Mouse (Mus musculus) neural tube, embryonic 13.5 days (tissue): Measurements from ENCODE around the gene Slc39a11. TPM values are rescaled to one million over a fixed set of nuclear protein-coding genes. Genes with fewer than 3 reads are reported as not detected.

Experiments
- ATAC-seq: fragments of 200-750 bp; cut with Nextera tagmentation; 2 replicates; pipeline ENCODE4 v1.8.0; 2017; ENCODE audit warnings: low read depth, mild to moderate bottlenecking, moderate TSS enrichment, moderate library complexity
- H3K27ac ChIP-seq: fragments of 300-500 bp; sonication (generic); replicated peaks from 2 replicates; pipeline ENCODE4 v1.5.1; 2015; ENCODE audit warnings: moderate library complexity, mild to moderate bottlenecking, inconsistent platforms
- H3K27me3 ChIP-seq: fragments of 300-500 bp; sonication (generic); 2 replicates; pipeline ENCODE4 v1.6.1; 2015; ENCODE audit warnings: mild to moderate bottlenecking, inconsistent platforms
- H3K36me3 ChIP-seq: fragments of 300-500 bp; sonication (generic); 2 replicates; pipeline ENCODE4 v1.6.1; 2015; ENCODE audit warnings: mild to moderate bottlenecking, inconsistent platforms
- H3K4me1 ChIP-seq: fragments of 300-500 bp; sonication (generic); replicated peaks from 2 replicates; pipeline ENCODE4 v1.6.1; 2015; ENCODE audit warnings: inconsistent platforms
- H3K4me2 ChIP-seq: fragments of 300-500 bp; sonication (generic); 2 replicates; pipeline ENCODE4 v1.6.1; 2015; ENCODE audit warnings: inconsistent platforms, mild to moderate bottlenecking, moderate library complexity
- H3K4me3 ChIP-seq: fragments of 300-500 bp; sonication (generic); 2 replicates; pipeline ENCODE4 v1.5.1; 2015; ENCODE audit warnings: mild to moderate bottlenecking, inconsistent platforms
- H3K9ac ChIP-seq: fragments of 300-500 bp; sonication (generic); 2 replicates; pipeline ENCODE4 v1.6.1; 2015; ENCODE audit warnings: moderate library complexity, mild to moderate bottlenecking, inconsistent platforms
- H3K9me3 ChIP-seq: fragments of 300-500 bp; sonication (generic); 2 replicates; pipeline ENCODE4 v1.6.1; 2016; ENCODE audit warnings: inconsistent platforms
- WGBS: fragments of 180-500 bp; shearing (Covaris S2); methylation state at CpG from one replicate; pipeline ENCODE4 v1.1.7; 2015; 5-methylcytosine and 5-hydroxymethylcytosine counted together
- polyA plus RNA-seq: library from polyadenylated mRNA; unstranded; fragments of >200 nt; fragmentation: Nextera tagmentation; extraction: Ambion mirVana; gene quantifications from 2 replicates; pipeline ENCODE4 v1.2.1, GENCODE M21; 2015

The Slc39a11 gene
- polyA plus RNA-seq, 1 experiment from 2014 or later: 26.8 TPM

DNA sequence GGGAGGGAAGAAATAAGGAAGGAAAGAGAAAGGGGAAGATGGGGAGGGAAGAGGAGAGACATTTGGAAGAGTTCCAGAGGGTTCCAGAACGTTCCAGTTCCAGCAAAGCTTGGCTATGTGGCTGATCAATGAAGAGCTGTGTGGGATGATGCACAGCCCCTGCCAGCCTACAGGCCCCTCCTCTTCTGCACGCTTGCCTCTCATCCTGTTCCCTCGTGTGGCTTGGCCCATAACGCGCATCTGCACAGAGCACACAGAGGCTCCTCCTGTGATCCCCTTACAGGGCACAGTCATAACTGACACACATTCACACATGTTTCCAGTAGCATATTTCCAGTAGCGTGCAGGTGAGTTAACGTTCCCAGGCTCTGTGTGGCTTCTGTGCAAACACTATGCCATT is 139.6 kb downstream of the Slc39a11 start:
- H3K4me1 ChIP-seq: peaks cover 45% of the 10 kb centered on the region
- no peaks in the 10 kb centered on the region for H3K36me3 ChIP-seq
- no peak overlapping the region for H3K4me2 ChIP-seq
- no peak overlapping the region for H3K9ac ChIP-seq
- H3K27ac ChIP-seq: no peak overlapping the region
- no peaks in the 10 kb centered on the region for H3K27me3 ChIP-seq
- ATAC-seq: peak; percentile 42; the same call in 1 of the 2 replicates
- 65% methylated on average over 7 of the region's 7 CpGs for WGBS
- no peak overlapping the region for H3K4me3 ChIP-seq
- H3K9me3 ChIP-seq: no peaks in the 10 kb centered on the region

- Histone ChIP-seq H3K27me3 (no peaks in the 10 kb centered on the region), H3K4me3 (no peak overlapping the region), H3K4me1 (peaks cover 51% of the 10 kb centered on the region), H3K27ac (peak overlapping the region; percentile 18; the same call in 1 of the 2 replicates), H3K4me2 (no peak overlapping the region), H3K9me3 (no peaks in the 10 kb centered on the region), H3K36me3 (no peaks in the 10 kb centered on the region), H3K9ac (no peak overlapping the region)
- 59% methylated on average over 11 of the region's 11 CpGs for WGBS
- no peak for ATAC-seq
These were observed 142.0 kb downstream of the Slc39a11 start for GRCm38 (mm10) chr11:113507716-113508480.

DNA sequence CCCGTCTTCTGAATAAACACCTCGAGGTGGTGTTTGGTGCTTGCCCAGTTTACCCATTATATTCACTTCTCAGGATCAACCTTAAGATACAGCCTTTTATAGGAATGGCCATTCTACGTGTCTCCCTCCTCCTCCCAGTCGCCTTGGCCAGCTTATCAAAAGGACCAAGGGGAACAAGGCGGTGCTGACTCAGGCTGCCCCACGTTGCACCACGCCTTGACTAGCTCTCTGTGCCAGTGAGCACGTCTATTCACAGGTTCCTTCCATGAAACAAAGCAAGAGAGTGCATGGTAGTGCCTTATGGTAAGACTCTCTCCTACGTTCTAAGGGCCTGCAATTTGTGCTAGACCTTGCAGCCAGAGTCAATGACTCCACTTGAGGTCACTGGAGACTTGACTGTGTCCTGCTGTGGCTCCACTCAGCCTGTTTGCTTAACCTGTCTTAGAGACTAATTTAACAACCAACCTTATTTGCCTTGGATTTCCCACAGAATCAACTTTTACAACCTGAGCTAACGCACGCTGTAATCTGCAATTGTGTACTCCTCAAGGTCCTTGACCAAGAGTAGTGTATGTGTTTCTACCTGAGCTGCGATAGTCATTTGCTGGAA is 144.2 kb downstream of the Slc39a11 start:
- Histone ChIP-seq H3K4me1 (peaks cover 41% of the 10 kb centered on the region), H3K4me2 (no peak overlapping the region), H3K27ac (no peak overlapping the region), H3K9me3 (no peaks in the 10 kb centered on the region), H3K36me3 (no peaks in the 10 kb centered on the region), H3K4me3 (no peak overlapping the region), H3K9ac (no peak overlapping the region), H3K27me3 (no peaks in the 10 kb centered on the region)
- 89% methylated on average over 12 of the region's 12 CpGs for WGBS
- ATAC-seq: no peak

GRCm38 (mm10) chr11:113504459-113505062 is 145.3 kb downstream of the Slc39a11 start:
- no peaks in the 10 kb centered on the region for H3K9me3 ChIP-seq
- no peak overlapping the region for H3K27ac ChIP-seq
- H3K27me3 ChIP-seq: no peaks in the 10 kb centered on the region
- 62% methylated on average over 11 of the region's 11 CpGs for WGBS
- H3K4me2 ChIP-seq: no peak overlapping the region
- H3K4me3 ChIP-seq: no peak overlapping the region
- no peaks in the 10 kb centered on the region for H3K36me3 ChIP-seq
- no peak overlapping the region for H3K9ac ChIP-seq
- H3K4me1 ChIP-seq: peaks cover 36% of the 10 kb centered on the region
- ATAC-seq: no peak

GRCm38 (mm10) chr11:113502968-113503367 is 146.9 kb downstream of the Slc39a11 start:
- Histone ChIP-seq H3K9ac (no peak overlapping the region), H3K4me1 (peaks cover 21% of the 10 kb centered on the region), H3K27me3 (no peaks in the 10 kb centered on the region), H3K27ac (no peak overlapping the region), H3K4me2 (no peak overlapping the region), H3K4me3 (no peak overlapping the region), H3K36me3 (no peaks in the 10 kb centered on the region), H3K9me3 (no peaks in the 10 kb centered on the region)
- ATAC-seq: no peak
- 74% methylated on average over 6 of the region's 6 CpGs for WGBS

- Histone ChIP-seq H3K4me1 (peaks cover 17% of the 10 kb centered on the region; the same call in 1 of the 2 replicates), H3K27me3 (no peaks in the 10 kb centered on the region), H3K27ac (no peak overlapping the region), H3K4me3 (no peak overlapping the region), H3K4me2 (no peak overlapping the region), H3K9me3 (no peaks in the 10 kb centered on the region), H3K9ac (no peak overlapping the region), H3K36me3 (no peaks in the 10 kb centered on the region)
- no peak for ATAC-seq
- 78% methylated on average over 20 of the region's 20 CpGs for WGBS
These were observed 149.1 kb downstream of the Slc39a11 start for GRCm38 (mm10) chr11:113500631-113501305.

- WGBS: 63% methylated on average over 9 of the region's 9 CpGs
These were observed 151.0 kb downstream of the Slc39a11 start for GRCm38 (mm10) chr11:113498889-113499288.

GRCm38 (mm10) chr11:113494021-113494546 is 155.8 kb downstream of the Slc39a11 start:
- Histone ChIP-seq H3K9ac (no peak overlapping the region), H3K4me3 (no peak overlapping the region), H3K27me3 (no peaks in the 10 kb centered on the region), H3K4me2 (no peak overlapping the region), H3K4me1 (peaks cover 12% of the 10 kb centered on the region; the same call in 1 of the 2 replicates), H3K27ac (no peak overlapping the region), H3K9me3 (no peaks in the 10 kb centered on the region), H3K36me3 (no peaks in the 10 kb centered on the region)
- WGBS: 60% methylated on average over 12 of the region's 12 CpGs
- ATAC-seq: no peak

More at GRCm38 (mm10) chr11:113498889-113499288, 151.0 kb downstream of the Slc39a11 start:
- Histone ChIP-seq H3K4me2 (no peak overlapping the region), H3K27me3 (no peaks in the 10 kb centered on the region), H3K9me3 (no peaks in the 10 kb centered on the region), H3K4me1 (peaks cover 15% of the 10 kb centered on the region; the same call in 1 of the 2 replicates), H3K9ac (no peak overlapping the region), H3K36me3 (no peaks in the 10 kb centered on the region), H3K27ac (no peak overlapping the region), H3K4me3 (no peak overlapping the region)
- ATAC-seq: no peak

GRCm38 (mm10) chr11:113490530-113491520 is 159.1 kb downstream of the Slc39a11 start:
- WGBS: 82% methylated on average over 20 of the region's 20 CpGs
- H3K9me3 ChIP-seq: no peaks in the 10 kb centered on the region

DNA sequence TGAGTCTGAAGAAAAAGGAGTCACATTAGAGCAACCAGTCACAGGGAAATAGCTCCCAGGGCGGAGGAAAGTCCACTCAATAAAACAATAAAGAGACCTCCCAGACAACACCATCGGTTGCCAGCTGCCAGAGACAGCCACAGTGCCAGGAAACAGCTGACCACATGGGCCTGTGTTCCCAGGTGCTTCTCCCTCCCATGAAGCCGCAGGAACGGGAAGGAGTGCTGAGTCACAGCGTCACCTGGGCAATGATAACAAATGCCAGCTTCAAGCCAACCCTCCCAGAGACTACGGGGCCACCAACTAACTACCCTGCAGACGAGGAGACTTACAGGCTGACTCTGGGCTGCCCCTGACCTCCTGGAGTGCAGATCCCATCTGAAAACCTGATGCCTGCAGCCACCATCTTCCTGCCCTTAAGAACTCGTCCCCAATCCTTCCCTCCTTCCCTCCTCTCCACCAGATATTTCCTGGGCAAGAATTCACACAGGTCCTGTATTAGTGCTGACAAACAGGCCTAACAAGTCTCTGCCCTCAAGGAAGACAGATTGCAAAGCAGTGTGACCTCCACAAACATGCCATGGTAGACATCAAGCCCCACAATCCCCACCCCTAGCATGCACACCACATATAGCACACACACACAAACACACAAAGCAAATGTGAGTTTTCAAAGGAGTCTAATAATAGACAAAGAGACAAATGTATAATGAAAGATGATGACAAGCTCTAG is 162.1 kb downstream of the Slc39a11 start:
- Histone ChIP-seq H3K9ac (no peak overlapping the region), H3K9me3 (no peaks in the 10 kb centered on the region), H3K27me3 (no peaks in the 10 kb centered on the region), H3K4me1 (peaks cover 15% of the 10 kb centered on the region), H3K36me3 (no peaks in the 10 kb centered on the region), H3K4me3 (no peak overlapping the region), H3K27ac (no peak overlapping the region), H3K4me2 (no peak overlapping the region)
- 29% methylated on average over 8 of the region's 8 CpGs for WGBS
- ATAC-seq: no peak

More at GRCm38 (mm10) chr11:113490530-113491520, 159.1 kb downstream of the Slc39a11 start:
- Histone ChIP-seq H3K4me1 (peaks cover 18% of the 10 kb centered on the region), H3K9ac (no peak overlapping the region), H3K36me3 (no peaks in the 10 kb centered on the region), H3K4me2 (no peak overlapping the region), H3K27me3 (no peaks in the 10 kb centered on the region), H3K27ac (no peak overlapping the region), H3K4me3 (no peak overlapping the region)
- no peak for ATAC-seq
